Mouse (Mus musculus): ENCODE results near the gene Tmem214.

Tmem214 gene

DNA sequence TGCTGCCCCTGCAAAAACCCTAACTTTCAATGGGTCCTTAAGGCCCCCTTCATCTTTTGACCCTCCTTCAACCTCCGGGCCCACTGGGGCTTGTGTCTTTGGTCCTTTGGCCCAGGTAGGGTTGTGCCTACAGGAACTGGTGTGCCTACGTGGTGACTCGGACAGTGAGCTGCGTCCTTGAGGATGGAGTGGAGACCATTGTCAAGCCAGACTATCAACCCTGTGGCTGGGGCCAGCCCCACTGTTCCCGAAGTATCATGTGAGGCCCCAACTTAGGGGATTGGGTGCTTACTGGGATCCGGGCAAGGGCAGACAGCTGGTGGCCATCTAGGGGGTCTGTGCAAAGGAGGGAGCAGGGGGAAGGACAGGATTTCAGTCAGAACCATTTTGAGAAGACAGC lies 47.0 kb downstream of the Tmem214 start:
- DNase-seq (ENCODE audit: low spot score in 2 of 2) = no peak

DNA sequence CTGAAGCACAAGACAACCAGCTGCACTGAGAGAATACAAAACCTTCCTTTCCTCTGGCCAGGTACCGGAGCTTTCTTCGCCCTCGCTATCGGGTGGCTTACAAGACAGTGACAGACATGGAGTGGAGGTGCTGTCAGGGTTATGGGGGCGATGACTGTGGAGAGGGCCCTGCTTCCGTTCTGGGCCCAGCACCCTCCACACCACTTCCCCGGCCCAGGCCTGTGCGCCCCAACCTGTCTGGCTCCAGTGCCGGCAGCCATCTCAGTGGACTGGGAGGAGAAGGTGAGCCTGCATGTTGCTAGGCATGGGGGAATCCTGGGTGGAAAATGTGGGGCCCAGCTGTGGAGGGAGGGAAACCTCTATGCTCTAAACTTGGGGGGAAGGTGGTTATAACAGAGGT lies 47.6 kb downstream of the Tmem214 start:
- no peak for DNase-seq (ENCODE audit: low spot score in 2 of 2)

DNA sequence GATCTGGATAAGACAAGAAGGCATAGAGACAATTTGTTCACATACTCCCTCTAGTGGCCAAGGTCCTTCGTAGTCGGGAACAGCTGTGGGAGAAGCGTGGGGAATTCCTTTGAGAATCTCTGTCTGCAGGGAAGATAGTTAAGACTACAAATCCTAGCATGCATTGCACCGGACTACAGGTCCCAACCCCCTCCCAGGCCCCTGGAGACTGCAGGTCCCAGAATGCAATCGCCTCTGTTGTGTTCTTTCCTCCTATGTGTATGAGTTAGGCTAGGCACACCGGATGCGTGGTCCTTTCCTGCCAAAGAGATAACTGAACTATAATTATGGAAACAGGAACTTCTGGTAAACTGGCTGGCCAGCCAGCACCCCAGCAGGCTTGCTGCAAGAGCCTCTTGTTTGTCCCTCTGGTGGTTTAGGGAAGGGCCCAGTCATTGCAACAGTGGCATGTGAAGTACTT lies 48.2 kb downstream of the Tmem214 start:
- DNase-seq (ENCODE audit: low spot score in 2 of 2) = peak; percentile 50 to 82

GRCm38 (mm10) chr5:30916841-30917240 lies 49.0 kb downstream of the Tmem214 start:
- DNase-seq (ENCODE audit: low spot score in 2 of 2) = no peak

DNA sequence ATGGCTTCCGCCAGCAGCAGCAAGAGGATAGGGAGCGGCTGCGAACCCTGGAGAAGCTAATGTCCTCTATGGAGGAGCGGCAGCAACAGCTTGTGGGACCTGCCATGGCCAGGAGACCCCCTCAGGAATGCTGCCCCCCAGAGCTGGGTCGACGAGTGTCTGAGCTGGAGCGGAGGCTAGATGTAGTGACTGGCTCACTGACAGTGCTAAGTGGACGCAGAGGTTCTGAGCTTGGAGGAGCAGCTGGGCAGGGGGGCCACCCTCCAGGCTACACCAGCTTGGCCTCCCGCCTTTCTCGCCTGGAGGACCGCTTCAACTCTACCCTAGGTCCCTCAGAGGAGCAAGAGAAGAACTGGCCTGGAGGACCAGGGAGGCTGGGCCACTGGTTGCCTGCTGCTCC lies 49.5 kb downstream of the Tmem214 start:
- DNase-seq (ENCODE audit: low spot score in 2 of 2) = no peak

DNA sequence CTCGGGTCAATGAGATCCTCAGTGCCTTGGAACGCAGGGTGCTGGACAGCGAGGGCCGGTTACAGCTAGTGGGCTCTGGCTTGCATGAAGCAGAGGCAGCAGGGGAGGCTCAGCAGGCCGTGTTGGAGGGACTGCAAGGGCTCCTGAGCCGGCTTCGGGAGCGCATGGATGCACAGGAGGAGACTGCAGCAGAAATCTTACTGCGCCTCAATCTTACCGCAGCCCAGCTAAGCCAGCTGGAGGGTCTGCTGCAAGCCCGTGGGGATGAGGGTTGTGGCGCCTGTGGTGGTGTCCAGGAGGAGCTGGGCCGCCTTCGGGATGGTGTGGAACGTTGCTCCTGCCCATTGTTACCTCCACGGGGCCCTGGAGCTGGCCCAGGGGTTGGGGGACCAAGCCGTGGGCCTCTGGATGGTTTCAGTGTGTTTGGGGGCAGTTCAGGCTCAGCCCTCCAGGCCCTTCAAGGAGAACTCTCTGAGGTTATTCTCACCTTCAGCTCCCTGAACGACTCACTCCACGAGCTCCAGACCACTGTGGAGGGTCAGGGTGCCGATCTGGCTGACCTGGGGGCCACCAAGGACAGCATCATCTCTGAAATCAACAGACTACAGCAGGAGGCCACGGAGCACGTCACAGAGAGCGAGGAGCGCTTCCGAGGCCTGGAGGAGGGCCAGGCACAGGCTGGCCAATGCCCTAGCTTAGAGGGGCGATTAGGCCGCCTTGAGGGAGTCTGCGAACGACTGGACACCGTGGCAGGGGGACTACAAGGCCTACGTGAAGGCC lies 50.3 kb downstream of the Tmem214 start:
- no peak for DNase-seq (ENCODE audit: low spot score in 2 of 2)

DNA sequence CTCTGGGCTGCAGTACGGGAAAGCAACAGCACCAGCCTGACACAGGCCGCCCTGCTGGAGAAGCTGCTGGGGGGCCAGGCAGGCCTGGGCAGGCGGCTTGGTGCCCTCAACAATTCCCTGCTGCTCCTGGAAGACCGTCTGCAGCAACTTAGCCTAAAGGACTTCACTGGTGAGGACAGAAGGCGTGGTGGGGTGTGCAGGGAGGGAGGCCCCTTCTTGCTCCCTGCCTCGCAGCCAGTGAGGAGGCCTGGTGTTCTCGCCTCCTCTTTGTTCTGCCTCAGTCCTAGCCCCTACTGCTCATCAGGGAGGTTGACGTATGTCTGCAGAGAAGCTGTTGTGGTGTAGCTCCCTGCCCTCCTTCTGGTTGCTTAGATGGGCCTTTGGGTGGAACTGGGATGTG lies 50.9 kb downstream of the Tmem214 start:
- DNase-seq (ENCODE audit: low spot score in 2 of 2) = no peak

GRCm38 (mm10) chr5:30919831-30920614 lies 52.2 kb downstream of the Tmem214 start:
- no peak for DNase-seq (ENCODE audit: low spot score in 2 of 2)

DNA sequence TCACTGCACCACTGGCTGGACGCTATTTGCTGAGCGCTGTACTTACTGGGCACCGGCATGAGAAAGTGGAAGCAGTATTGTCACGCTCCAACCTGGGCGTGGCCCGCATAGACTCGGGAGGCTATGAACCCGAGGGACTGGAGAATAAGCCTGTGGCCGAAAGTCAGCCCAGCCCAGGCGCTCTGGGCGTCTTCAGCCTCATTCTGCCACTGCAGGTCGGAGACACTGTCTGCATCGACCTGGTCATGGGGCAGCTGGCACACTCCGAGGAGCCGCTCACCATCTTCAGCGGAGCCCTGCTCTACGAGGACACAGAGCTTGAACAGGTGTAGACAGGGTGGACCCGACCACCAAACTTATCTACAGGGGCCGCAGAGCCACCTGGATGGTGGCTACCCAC lies 52.8 kb downstream of the Tmem214 start:
- DNase-seq (ENCODE audit: low spot score in 2 of 2) = no peak

DNA sequence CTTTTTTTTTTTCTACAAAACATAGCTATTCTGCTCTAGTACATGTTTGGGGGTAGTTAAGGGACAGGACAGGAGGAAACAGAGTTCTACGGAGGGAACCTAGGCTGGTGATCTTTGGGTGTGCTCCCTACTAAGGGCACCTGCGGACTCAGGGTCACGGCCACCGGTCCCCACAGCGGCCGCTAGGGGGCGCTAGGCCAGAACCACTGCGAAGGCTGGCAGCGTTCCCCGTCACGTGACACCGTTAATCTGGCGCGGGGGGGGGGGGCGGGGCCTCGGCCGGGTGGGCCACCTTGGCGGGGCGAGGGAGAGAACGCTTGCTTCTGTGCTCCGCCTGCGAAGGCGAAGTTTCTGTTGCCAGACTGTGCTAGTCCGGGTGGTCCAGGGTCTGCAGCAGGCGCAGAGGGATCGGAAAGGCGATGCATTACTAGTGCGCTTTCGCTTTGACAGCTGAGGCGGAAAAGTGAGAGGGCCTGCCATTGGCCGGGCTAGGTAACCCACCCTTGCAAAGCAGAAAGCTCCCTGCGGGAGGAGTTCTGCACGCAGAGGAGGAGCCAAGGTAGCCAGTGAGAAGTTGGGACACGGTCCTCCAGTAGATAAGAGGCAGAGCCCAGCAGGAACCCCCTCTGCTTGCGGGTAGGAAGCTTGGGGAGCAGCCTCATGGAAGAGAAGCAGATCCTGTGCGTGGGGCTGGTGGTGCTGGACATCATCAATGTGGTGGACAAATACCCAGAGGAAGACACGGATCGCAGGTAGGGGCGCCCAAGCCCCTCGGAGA lies 53.6 kb downstream of the Tmem214 start, which contains the start of gene Khk:
TSS of gene Khk (plus strand) at position 176 of the 778 bp plus-strand sequence.
- peak; percentile 76 to 87 for DNase-seq (ENCODE audit: low spot score in 2 of 2)

- DNase-seq (ENCODE audit: low spot score in 2 of 2) = no peak
Observed at GRCm38 (mm10) chr5:30922581-30923041, 54.8 kb downstream of the Tmem214 start.

DNA sequence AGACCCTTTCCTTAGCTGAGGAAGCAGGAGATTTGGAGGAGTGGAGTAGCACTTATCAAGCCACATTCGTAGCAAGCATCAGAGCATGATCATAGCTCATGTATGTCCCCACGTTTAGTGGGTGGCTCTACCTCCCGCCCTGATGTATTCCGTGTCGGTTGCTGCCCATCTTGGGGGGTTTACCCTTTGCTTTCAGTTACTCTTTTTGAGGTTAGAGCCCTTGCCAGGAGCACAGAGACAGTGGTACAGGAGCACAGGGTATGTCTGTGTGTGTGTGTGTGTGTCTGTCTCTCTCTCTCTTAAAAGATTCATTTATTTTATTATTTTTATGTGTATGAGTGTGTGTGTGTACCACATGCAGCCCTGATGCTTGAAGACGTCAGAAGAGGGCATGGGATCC lies 55.3 kb downstream of the Tmem214 start:
- DNase-seq (ENCODE audit: low spot score in 2 of 2) = no peak

GRCm38 (mm10) chr5:30924614-30925013 lies 56.8 kb downstream of the Tmem214 start:
- DNase-seq (ENCODE audit: low spot score in 2 of 2) = no peak

GRCm38 (mm10) chr5:30925217-30925616 lies 57.4 kb downstream of the Tmem214 start:
- no peak for DNase-seq (ENCODE audit: low spot score in 2 of 2)

DNA sequence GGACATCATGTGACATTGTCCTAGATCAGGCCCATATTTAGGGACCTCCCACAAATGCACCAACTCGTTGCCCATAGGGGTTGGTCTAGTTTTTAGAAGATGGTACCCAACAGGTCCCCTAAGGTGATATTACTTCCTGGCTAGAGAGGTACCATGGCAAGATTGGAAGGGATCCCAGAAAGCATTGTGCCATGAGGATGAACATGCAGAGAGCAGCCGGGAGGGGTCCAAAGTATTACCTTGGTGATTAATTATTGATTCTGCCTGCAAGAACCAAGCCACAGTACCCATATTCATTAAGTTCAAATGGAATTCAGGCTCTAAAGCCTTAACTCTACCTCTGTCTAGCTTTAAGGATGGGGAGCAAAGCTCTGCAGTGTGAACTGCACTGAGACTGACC lies 58.3 kb downstream of the Tmem214 start:
- DNase-seq (ENCODE audit: low spot score in 2 of 2) = no peak

- DNase-seq (ENCODE audit: low spot score in 2 of 2) = no peak
Observed at GRCm38 (mm10) chr5:30927945-30928529, 60.2 kb downstream of the Tmem214 start.

Data from urinary bladder, adult 18-20 months (tissue).